Mouse (Mus musculus): ENCODE data around the gene Anxa6.

The Anxa6 gene

DNA sequence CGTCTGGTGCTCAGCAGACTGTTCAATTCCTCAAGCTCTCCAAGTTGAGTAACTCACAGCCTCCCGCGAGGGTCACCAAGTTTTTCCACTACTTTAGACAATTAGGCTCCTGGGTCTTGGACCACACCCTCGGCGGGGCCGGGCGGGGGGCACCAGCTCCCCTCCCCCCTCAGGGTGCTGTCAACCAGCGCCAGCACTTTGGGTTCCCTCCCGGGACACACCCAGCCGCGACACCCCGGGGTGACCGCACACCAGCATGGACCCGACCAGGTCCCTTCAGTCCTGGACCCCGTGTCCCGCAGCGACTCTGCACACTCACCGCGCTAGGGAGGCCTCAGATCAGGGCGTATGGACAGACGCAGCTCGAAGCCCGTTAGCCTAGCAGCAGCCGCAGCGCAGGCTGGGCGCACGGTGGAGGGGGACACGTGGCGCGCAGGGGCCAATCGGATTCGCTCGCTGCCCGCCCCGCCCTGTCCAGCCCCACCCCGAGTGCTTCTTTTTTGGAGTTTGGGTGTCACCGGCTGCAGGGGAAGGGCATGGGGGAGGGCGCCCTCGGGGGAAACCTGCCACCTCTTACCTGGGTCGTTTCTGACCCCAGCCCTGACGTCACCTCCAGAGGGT, at the start of gene Anxa6:
Anxa6 (minus strand) TSS at position 406 of the 621 bp plus-strand sequence.
- DNase-seq (ENCODE audit: low spot score in 2 of 2): peak; percentile 76 to 77

DNA sequence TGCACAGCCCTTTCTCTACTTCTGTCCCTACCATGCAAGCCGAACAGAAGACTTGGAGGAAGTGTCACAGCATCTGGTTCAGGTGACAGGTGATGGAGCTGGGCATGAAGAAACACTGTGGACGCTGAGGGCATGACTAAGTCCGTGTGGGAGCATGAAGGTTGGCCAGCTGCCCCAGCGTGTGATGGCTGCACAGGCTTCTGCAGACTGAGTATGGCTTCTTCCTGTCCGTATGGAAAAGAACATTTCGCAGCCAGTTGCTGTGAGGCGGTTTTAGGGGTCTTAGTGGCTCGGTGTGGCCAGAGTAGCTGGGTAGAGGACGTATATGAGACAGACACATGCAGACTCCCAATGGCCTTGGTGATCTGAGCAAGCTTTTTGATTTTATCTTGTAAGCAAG, 48.0 kb upstream of the Anxa6 start:
- DNase-seq (ENCODE audit: low spot score in 2 of 2): no peak

DNA sequence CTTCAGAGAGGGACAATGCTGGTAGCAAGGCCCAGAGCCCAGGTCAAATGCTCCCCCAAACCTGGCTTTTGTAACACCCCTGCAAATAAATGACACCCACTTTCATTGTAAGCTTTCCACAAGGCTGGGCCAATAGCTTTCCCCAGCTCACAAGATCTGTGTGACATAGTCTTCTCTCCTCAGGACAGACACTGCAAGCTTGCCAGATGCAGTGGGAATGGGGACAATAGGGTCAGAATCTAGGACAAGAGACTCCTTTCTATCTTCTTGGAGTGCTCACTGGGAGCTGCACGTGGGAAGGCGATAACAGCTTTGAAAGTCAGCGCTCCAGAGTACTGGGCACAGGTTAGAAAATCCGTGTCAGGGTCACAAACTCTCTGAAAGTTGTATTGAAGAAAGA, 45.9 kb upstream of the Anxa6 start:
- DNase-seq (ENCODE audit: low spot score in 2 of 2): no peak

DNA sequence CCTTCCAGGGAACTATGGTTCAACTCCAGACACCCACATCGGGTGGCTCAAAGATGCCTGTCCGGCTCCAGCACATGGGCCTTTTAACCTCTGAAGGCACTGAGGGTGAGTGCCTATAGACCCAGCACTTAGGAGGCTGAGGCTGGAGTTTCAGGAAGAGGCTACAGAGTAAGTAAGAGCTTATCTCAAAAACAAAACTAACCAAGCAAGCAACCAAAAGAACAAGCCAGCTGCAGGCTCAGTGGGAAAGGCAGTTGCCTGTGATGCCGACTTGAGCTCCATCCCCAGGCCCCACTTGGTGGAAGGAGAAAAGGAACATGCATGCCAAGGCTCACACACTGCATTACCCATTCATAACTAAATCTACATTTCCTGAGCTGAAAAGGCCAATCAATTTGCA, 45.3 kb upstream of the Anxa6 start:
- no peak for DNase-seq (ENCODE audit: low spot score in 2 of 2)

DNA sequence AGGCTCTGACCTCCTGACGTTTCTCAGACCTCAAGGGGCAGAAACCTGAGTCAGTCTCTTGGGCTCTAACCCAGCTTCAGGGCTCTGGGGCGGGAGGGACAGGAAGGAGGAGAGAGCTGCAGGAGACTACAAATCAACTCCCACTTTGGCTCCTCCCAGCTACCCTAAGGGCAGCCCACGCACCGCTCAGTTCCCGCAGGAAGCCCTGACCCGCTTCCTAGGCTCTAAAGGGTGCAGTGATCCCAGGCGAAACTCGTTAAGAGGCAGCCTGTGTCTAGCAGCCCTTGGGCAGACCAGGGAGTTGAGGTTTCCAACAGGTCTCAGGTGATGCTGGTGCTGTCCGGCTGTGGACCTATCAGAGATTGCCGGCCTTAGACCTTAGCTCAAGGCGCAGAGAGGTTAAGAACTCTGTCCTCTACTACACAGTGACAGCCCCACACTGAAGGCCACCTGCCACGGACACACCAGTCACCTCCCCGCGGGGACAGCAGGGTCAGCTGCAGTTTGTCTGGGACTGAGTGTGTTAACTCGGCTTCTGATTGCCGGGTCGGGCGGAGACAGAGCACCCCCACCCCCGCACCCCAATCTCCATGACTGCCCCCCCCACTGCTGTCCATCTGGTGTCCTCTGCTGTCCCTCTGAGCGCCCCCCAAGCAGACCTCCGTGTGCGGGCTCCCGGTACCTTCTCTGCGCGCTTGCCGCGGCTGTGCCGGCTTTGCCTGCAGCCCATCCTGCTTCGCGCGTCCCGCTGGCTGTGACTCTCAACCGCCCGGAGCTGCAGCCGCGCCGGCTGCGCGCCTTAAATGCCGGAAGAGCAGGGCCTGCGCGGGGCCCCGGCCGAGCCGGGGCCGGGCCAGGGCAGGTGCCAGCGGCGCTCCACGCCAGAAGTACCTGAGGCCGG, 44.3 kb upstream of the Anxa6 start, which contains the start of gene Ccdc69:
Ccdc69 (minus strand) TSS at position 801 of the 901 bp plus-strand sequence.
- DNase-seq (ENCODE audit: low spot score in 2 of 2): no peak

DNA sequence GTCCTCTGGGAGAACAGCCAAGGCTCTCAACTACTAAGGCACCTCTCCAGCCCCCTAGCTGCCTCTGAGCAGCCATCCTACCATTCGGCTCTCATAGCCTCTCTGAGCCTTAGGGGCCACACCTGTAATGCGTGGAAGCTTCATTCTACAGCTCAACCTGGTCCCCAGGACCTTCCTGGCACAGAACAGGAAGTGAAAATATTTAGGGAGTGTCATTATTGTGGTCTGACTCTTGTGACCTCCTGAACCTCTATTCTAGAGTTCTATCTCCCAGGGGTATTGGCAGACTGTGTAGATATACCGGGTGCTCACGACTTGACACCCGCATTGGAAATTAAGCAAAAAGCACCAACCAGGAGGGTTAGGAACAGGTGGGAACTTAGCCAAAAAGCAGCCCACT, 43.0 kb upstream of the Anxa6 start:
- no peak for DNase-seq (ENCODE audit: low spot score in 2 of 2)

DNA sequence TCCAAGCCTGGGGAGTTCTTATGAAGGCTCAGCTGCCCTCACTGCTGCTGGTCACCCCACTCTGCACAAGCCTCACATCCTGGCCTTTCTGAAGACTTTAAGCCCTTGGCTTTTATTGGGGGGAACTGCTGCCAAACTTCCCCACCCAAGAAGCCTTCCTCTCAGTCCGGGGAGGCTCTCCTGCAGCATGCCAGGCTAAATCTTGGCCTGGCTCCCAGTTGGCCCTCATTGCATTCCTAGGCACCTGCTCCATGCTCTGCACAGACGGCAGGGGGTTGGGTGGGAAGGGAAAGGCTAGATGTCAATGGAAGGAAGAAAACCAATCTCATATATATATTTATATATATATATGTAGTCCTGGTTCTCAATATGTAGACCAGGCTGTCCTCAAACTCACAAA, 42.4 kb upstream of the Anxa6 start:
- no peak for DNase-seq (ENCODE audit: low spot score in 2 of 2)

DNA sequence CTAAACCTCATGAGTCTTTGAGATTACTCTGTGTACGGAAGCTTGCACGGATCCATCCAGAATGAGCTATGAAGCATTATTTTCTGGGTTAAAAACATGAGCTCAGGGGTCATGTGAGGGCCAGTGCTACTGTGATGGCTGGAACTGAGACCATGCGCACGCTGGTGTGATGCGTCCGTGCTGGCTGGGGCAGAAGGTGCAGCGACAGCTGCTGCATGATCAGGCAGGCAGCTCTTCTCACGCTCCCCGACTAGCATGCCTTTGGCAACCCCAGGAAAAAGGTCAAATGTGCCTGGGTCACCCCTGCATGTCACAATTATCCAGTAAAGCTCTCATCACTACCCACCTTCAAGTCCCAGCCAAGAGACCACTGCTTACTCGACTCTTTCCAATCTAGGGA, 39.9 kb upstream of the Anxa6 start:
- DNase-seq (ENCODE audit: low spot score in 2 of 2): no peak

DNA sequence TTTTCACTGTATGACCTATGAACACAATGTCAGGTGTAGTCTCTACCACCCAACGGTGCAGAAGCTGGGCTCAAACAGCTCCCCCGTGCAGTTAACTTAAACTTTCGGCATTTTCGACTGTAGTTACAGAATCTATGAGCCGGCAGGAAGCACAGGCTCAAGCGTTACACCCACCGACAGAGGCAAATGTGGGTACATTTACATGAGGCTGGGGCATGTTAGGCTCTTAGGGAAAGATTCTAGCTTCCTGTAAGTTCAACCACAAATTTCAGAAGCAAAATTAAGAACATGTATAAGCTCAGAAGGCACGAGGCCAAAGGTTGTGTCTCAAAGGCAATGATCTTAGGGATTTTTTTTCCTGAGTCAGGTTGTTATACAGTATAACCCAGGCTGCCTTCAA, 39.2 kb upstream of the Anxa6 start:
- DNase-seq (ENCODE audit: low spot score in 2 of 2): no peak

DNA sequence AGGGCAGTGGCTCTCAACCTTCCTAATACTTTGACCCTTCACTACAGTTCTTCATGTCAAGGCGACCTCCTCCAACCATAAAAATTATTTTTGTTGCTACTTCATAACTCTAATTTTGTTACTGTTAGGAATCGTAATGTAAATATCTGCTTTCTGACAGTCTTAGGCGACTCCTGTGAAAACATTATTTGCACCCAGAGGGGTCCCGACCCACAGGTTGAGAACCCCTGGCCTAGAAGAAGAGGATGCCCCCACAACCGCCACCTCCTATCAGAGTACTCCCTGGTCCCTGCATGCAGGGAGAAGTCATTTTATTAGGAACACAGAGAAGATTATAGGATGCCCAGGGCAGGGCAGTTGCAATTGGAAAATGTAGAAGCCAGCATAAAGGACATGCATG, 38.1 kb upstream of the Anxa6 start:
- no peak for DNase-seq (ENCODE audit: low spot score in 2 of 2)

DNA sequence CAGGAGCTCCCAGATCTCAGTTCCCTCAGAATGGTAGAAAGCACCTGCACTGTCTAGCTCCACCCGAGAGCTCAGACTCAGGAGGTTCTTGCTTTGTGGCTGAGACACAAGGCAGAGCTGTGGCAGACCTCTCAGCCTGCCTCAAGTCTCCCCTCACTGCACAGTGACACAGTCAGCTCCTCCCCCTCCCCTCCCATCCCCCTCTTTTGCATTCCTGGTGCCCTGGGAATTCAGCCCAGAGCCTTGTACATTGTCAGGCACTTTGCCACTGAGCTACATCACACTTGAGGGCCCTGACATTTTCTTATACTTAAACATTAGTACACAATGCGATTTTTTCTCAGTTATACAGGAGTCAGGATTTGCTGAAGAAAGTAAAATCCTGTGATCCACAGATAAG, 35.8 kb upstream of the Anxa6 start:
- DNase-seq (ENCODE audit: low spot score in 2 of 2): no peak

DNA sequence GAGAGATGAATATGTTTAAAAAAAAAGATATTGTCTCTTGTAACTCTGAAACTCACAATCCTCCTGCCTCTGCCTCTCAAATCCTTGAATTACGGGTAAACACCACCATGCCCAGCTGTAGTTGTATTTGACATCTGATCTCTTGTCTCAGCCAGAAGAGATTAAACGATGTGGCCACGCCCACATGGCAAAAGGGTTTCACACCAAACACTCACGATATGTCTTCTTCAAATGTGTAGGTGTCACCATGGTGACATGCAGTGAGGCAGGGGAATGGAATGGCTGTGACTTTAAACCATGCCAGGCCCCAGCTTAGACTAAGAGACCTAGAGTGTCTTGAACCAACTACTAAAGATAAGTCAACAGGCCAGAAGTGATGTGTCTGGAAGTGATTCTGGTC, 33.7 kb upstream of the Anxa6 start:
- no peak for DNase-seq (ENCODE audit: low spot score in 2 of 2)

DNA sequence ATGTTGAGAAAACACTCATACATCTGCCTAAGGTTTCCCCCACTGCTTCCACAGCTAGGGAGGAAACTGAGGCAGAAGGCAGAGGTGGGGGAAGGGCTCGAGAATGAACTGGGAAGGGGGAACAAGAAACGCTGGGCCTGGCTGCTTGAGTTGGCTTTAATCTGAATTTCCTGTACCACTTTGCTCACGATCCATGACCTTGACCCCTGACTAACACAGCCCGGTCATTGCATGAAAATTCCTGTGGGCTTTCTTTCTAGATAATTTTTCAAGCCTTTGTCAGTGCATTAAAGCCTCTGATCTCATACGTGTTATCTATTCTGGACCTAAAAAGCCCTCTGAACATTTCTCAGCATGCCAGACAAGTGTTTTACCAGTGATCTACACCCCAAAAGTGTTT, 29.6 kb upstream of the Anxa6 start:
- no peak for DNase-seq (ENCODE audit: low spot score in 2 of 2)

DNA sequence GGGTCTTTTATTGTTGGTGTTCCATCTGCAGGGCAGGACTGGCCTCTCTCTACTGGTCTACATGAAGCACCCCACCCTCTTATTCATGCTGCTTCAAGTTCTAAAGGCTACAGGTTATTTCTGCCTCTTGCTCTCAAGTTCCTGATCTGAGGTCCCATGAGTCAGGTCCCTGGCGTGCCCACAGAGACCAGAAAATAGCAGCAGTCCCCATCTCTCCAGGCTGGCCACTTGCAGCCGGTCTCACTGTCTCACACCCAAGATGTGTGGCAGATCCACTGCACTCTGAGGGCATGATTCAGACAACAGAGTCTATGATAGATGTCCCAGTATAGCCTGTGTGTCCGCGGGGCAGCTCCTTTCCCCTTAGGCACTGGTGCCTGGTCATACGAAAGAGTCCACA, 27.6 kb upstream of the Anxa6 start:
- DNase-seq (ENCODE audit: low spot score in 2 of 2): no peak

DNA sequence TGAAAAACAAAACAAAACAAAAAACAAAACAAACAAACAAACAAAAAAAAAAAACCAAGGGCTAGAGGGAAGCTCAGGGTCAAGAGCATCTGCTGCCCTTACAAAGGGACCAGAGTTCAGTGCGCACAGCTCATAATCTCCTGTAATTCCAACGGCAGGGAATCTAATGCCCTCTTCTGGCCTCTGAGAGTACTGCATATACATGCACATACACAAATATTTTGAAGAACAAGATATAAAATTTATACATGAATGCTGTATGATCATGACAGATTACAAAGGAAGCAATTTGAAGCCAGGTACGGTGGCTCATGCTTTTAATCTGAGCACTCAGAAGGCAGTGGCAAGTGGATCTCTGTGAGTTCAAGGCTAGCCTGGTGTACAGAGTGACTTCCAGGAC, 24.3 kb upstream of the Anxa6 start:
- no peak for DNase-seq (ENCODE audit: low spot score in 2 of 2)

DNA sequence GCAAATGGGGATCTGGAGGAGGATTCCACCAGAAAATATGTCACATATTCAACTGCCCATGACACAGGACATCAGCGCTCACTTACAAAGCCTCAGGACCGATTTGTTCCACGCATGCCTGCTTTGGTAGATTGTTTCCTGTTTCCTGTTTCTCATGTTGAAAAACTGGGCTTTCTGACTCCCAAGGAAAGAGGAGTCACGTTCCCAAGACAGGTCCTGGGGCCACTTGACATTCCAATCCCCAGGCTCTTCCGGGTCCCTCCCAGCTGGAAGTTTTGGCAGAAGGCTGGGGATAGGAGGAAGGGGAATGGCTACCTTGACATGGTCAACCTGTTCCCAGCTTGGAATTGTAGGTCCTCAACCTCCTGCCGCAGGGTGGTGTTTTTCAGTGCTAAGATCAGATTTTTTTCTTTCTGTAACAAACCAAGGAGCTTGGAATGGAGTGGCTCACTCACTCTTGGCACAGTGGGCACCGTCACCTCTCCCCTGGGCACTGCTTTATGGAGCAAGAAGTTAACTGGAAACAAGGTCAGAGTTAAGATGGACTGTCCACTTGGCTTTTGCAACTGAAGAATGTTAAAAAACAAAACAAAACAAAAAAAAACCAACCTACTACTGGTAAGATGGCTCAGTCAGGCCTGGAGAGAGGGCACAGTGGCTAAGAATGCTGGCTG, 17.7 kb upstream of the Anxa6 start:
- no peak for DNase-seq (ENCODE audit: low spot score in 2 of 2)

DNA sequence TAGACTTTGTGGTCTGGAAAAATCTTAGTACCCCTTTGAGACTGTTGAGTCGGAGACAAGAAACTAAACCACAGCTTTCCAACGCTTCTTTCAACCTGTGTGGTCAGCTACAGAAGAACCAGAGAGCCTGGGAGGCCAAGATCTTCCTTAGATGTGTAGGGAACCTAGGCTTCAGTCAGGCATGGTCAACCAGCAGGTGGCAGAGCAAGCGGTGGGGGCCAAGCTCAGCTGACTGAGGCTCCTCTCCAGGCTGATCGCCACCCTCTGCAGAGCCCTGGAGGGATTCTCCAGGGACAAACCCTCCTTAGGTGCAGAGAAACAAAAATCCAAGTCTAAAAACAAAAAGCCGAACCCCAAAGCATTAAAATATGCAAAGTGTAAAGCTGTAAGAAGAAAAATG, 13.4 kb upstream of the Anxa6 start:
- DNase-seq (ENCODE audit: low spot score in 2 of 2): no peak

DNA sequence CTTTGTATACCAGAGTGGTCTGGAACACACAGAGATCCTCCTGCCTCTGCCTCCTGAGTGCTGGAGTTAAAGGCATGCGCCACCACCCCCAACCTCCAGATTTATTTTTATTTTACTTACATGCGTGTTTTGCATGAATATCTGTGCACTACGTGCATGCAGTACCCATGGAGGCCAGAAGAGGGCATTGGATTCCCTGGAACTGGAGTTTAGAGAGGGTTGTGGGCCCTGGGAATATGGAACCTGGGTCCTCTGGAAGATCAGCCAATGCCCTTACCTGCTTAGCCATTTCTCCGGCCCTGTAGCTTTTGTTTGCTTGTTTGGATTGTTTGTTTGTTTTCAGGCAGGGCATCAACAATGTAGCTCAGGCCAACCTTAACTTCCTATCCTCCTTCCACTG, 8.1 kb upstream of the Anxa6 start:
- no peak for DNase-seq (ENCODE audit: low spot score in 2 of 2)

DNA sequence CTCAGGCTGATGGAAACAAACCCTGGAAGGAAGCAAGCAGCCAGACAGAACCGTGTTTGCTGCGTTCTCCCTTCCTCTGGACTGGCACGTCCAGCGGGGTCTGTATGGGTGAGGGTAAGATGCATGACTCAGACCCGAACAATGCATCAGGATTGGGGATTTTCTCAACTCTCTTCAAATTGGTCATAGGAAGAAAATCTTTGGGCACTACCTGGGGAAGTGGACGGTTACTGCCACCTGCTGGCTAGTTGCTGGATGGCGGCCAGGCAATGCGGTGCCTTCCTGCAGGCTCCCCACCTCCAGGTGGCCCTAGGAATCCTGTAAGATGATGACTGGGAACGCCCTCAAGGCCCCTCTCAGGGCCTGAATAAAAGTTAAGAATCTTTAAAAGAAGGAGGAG, 6.3 kb upstream of the Anxa6 start:
- DNase-seq (ENCODE audit: low spot score in 2 of 2): peak; percentile 72 to 84

DNA sequence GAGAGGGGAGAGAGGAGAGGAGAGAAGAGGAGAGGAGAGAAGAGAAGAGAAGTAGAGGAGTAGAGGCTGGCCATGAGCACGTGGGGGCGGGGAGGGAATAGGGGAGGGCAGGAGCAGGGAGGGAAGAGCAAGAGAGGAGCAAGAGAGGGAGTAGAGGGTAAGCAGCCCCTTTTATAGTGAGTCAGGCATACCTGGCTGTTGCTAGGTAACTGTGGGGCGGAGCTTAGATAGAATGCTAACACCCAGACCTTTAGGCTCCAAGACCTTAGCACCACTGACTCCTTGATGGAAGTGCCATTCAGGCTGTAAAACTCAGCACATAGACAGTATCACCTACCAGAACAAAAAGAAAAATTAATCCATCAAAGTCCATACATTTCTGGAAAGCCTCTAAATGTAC, 3.4 kb upstream of the Anxa6 start:
- no peak for DNase-seq (ENCODE audit: low spot score in 2 of 2)

DNA sequence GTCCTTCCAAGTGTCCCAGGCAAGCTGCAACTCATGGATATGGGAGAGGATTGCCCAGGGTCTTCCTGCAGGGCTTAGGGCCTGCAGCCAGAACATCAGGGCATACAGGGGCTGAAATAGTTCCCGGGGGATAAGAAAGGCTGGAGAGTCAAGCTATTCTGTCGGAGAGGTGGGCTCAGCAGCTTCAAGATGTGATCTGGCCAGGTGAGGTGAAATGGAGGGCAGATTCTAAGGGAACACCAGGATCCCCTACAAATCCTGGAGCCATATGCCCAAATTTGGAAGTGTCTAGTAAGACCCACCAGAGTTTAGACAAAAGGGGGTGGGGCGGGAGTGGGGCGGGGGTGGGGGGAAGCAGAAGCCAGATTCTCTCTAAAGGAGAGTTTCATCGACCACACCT, 959 bp downstream of the Anxa6 start:
- no peak for DNase-seq (ENCODE audit: low spot score in 2 of 2)

DNA sequence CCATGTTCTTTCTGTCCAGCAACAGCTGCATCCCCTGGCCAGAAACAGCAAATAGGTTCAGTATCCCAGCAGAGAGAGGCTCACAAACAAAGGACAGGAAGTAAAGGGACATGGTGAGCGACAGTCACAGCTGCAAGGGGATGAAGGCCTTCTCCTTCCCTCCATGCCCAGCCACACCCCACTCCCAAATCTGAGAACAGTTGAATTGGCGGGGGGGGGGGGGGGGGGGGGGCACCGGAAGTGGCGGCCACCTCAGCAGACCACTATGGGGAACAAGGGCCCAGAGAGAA, 1.3 kb downstream of the Anxa6 start:
- DNase-seq (ENCODE audit: low spot score in 2 of 2): no peak

Data from frontal cortex, postnatal 36 days (tissue).